Mouse (Mus musculus) embryonic stem cell, embryonic (primary cell): ENCODE measurements at regions not wholly inside any gene's neighbourhood (a gene's known extent, or its start where the extent isn't known, plus 50 kb on each side); places are given as distances from the start of the nearest gene placed in this dataset.

ENCODE experiments used
- CTCF ChIA-PET, 4 experiments: fragments of 300-600 bp in 2 of 4; fragments of 350-600 bp in 2 of 4; sonication (Branson Sonifier 250); formaldehyde crosslinking; loops; one replicate each; lab custom pipeline; 2022; ENCODE audit warnings: inconsistent platforms in 2 of 4; lab: Charles Lee
- POLR2A ChIA-PET, 4 experiments: fragments of 300-600 bp in 2 of 4; fragments of 350-600 bp in 2 of 4; sonication (Branson Sonifier 250); formaldehyde crosslinking; loops; one replicate each; lab custom pipeline; 2022; ENCODE audit warnings: antibody characterized with exemption in 4 of 4, inconsistent platforms in 1 of 4; lab: Charles Lee

- ChIA-PET POLR2A (interaction anchor here (0.6 to 2.2 kb wide), 51 partner anchors 9 to 534 kb away, joined by 3 to 13 read pairs (median 3); partner anchors contain the start of genes Cdpf1 (in 2 of the 4), Gtse1 (in 1 of the 4) and Ttc38 (in 1 of the 4)), CTCF (interaction anchor here (0.6 to 1.0 kb wide), 12 partner anchors 21 to 650 kb away, joined by 3 to 18 read pairs (median 4); no protein-coding TSS in a partner anchor)
Measured at GRCm38 (mm10) chr15:85634322-85635141, 52.3 kb upstream of the Wnt7b start.

- ChIA-PET POLR2A (interaction anchor here in 2 of 4 experiments (0.8 to 2.2 kb wide), 7 partner anchors 10 to 82 kb away, joined by 3 to 13 read pairs (median 5); no protein-coding TSS in a partner anchor), CTCF (no interaction called here)
Measured at GRCm38 (mm10) chr15:85635425-85635824, 53.2 kb upstream of the Wnt7b start.

- ChIA-PET CTCF (no interaction called here), POLR2A (interaction anchor here in 1 of 4 experiments (1.9 kb wide), 1 partner anchor 11 kb away, joined by 4 read pairs; no protein-coding TSS in a partner anchor)
Measured at GRCm38 (mm10) chr15:85639566-85639965, 57.3 kb upstream of the Wnt7b start.

GRCm38 (mm10) chr15:85641120-85642080 is 59.1 kb upstream of the Wnt7b start:
- CTCF ChIA-PET, result interaction anchor here in 1 of 4 experiments (0.7 to 2.0 kb wide), 2 partner anchors 28 to 32 kb away, joined by 4 to 10 read pairs; no protein-coding TSS in a partner anchor
- POLR2A ChIA-PET, result interaction anchor here in 1 of 4 experiments (1.2 kb wide), 1 partner anchor 35 kb away, joined by 3 read pairs; no protein-coding TSS in a partner anchor

GRCm38 (mm10) chr15:85645396-85645795 is 63.1 kb upstream of the Wnt7b start:
- ChIA-PET POLR2A (interaction anchor here in 2 of 4 experiments (0.6 to 2.3 kb wide), 8 partner anchors 8 to 65 kb away, joined by 3 to 11 read pairs (median 4); no protein-coding TSS in a partner anchor), CTCF (interaction anchor here in 3 of 4 experiments (0.7 to 1.8 kb wide), 7 partner anchors 14 to 71 kb away, joined by 3 to 9 read pairs (median 4); no protein-coding TSS in a partner anchor)

GRCm38 (mm10) chr15:85645971-85646638 is 63.8 kb upstream of the Wnt7b start:
- CTCF ChIA-PET, result interaction anchor here in 3 of 4 experiments (0.7 to 1.8 kb wide), 7 partner anchors 13 to 70 kb away, joined by 3 to 9 read pairs (median 4); no protein-coding TSS in a partner anchor
- POLR2A ChIA-PET, result interaction anchor here in 3 of 4 experiments (0.6 to 2.3 kb wide), 8 partner anchors 11 to 65 kb away, joined by 3 to 11 read pairs (median 4); no protein-coding TSS in a partner anchor

- CTCF ChIA-PET, result interaction anchor here in 2 of 4 experiments (0.6 to 1.8 kb wide), 2 partner anchors 48 to 494 kb away, joined by 3 to 4 read pairs; no protein-coding TSS in a partner anchor
- POLR2A ChIA-PET, result interaction anchor here in 3 of 4 experiments (0.6 to 1.3 kb wide), 4 partner anchors 23 to 40 kb away, joined by 3 to 4 read pairs (median 4); no protein-coding TSS in a partner anchor
Measured at GRCm38 (mm10) chr15:85646639-85647277, 64.5 kb upstream of the Wnt7b start.

- ChIA-PET POLR2A (no interaction called here), CTCF (no interaction called here)
Measured at GRCm38 (mm10) chr15:85647593-85647992, 65.3 kb upstream of the Wnt7b start.

- POLR2A ChIA-PET, result interaction anchor here in 1 of 4 experiments (1.0 to 1.3 kb wide), 2 partner anchors 12 to 16 kb away, joined by 3 to 4 read pairs; no protein-coding TSS in a partner anchor
- CTCF ChIA-PET, result interaction anchor here in 1 of 4 experiments (0.5 to 0.8 kb wide), 2 partner anchors 26 to 147 kb away, joined by 3 read pairs; no protein-coding TSS in a partner anchor
Measured at GRCm38 (mm10) chr15:85650241-85650640, 68.0 kb upstream of the Wnt7b start.

- CTCF ChIA-PET, result interaction anchor here in 2 of 4 experiments (0.7 to 1.4 kb wide), 2 partner anchors 41 to 581 kb away, joined by 3 read pairs; no protein-coding TSS in a partner anchor
- POLR2A ChIA-PET, result interaction anchor here in 2 of 4 experiments (0.6 to 1.2 kb wide), 3 partner anchors 18 to 208 kb away, joined by 3 read pairs; partner anchors contain the start of gene Gtse1 (in 1 of the 2)
Measured at GRCm38 (mm10) chr15:85651718-85652420, 69.6 kb upstream of the Wnt7b start.

GRCm38 (mm10) chr15:85652431-85652830 is 70.2 kb upstream of the Wnt7b start:
- ChIA-PET CTCF (interaction anchor here in 3 of 4 experiments (0.7 to 1.4 kb wide), 3 partner anchors 39 to 580 kb away, joined by 3 read pairs; no protein-coding TSS in a partner anchor), POLR2A (interaction anchor here in 1 of 4 experiments (0.7 to 1.2 kb wide), 3 partner anchors 18 to 34 kb away, joined by 3 read pairs; no protein-coding TSS in a partner anchor)

- POLR2A ChIA-PET, result interaction anchor here in 1 of 4 experiments (0.7 to 1.5 kb wide), 6 partner anchors 9 to 160 kb away, joined by 3 to 4 read pairs (median 3); no protein-coding TSS in a partner anchor
- CTCF ChIA-PET, result interaction anchor here in 2 of 4 experiments (1.2 to 1.4 kb wide), 2 partner anchors 40 to 42 kb away, joined by 3 read pairs; no protein-coding TSS in a partner anchor
Measured at GRCm38 (mm10) chr15:85652871-85653337, 70.6 kb upstream of the Wnt7b start.

- ChIA-PET CTCF (interaction anchor here in 3 of 4 experiments (0.6 to 1.4 kb wide), 7 partner anchors 40 to 306 kb away, joined by 3 to 4 read pairs (median 3); no protein-coding TSS in a partner anchor), POLR2A (interaction anchor here (0.6 to 3.1 kb wide), 13 partner anchors 8 to 421 kb away, joined by 3 to 11 read pairs (median 3); partner anchors contain the start of gene Pkdrej (in 1 of the 4))
Measured at GRCm38 (mm10) chr15:85653421-85654401, 71.4 kb upstream of the Wnt7b start.

GRCm38 (mm10) chr15:85654791-85655190 is 72.5 kb upstream of the Wnt7b start:
- CTCF ChIA-PET, result interaction anchor here in 2 of 4 experiments (0.6 to 1.2 kb wide), 3 partner anchors 42 to 78 kb away, joined by 3 to 12 read pairs (median 5); no protein-coding TSS in a partner anchor
- POLR2A ChIA-PET, result interaction anchor here in 3 of 4 experiments (0.6 to 3.1 kb wide), 7 partner anchors 15 to 701 kb away, joined by 3 to 11 read pairs (median 4); no protein-coding TSS in a partner anchor
